In genomic region chr7:127614511-127614890, GRCm38 (mm10) we compare ENCODE assay signal across 9 mouse cellular contexts. TPM values are rescaled to one million over a fixed set of nuclear protein-coding genes. Genes with fewer than 3 reads are reported as not detected.
DNase-seq lines count a peak whose midpoint lies in the region; ATAC-seq and TF ChIP-seq lines count a peak whose summit lies in the region.
"Had no signal": no experiment of that assay in that cellular context is flagged by ENCODE, and none has a peak within 500 bp of the region (broad histone marks: within the 10 kb centered on the region; RNA-seq: fewer than 3 reads in every experiment).

No protein-coding gene starts in this region.

- H3K9me3 ChIP-seq in lung, postnatal 0 days (ENCODE audit: low read length): no peaks in the 10 kb centered on the region

- TF ChIP-seq EP300 in lung, postnatal 0 days (IDR thresholded peaks at IDR 0.05): no peak

- H3K27ac ChIP-seq in testis, adult 2 months (ENCODE audit: control insufficient read depth, insufficient read depth, low read depth, low read length): no peak overlapping the region
- H3K27ac ChIP-seq in brown adipose tissue, adult 24 weeks (replicated peaks; ENCODE audit: low read depth, low read length): peak overlapping the region; percentile 41
- peak overlapping the region; percentile 89 for H3K27ac ChIP-seq in lung, postnatal 0 days (ENCODE audit: low read length)

- no peak for TF ChIP-seq POLR2A in testis, adult 2 months (IDR thresholded peaks at IDR 0.05; ENCODE audit: control insufficient read depth, low read depth, low read length)

- H3K27me3 ChIP-seq in testis, adult 2 months (ENCODE audit: control insufficient read depth, insufficient read depth, low read length): no peaks in the 10 kb centered on the region
- H3K27me3 ChIP-seq in lung, postnatal 0 days (replicated peaks; ENCODE audit: insufficient read depth, low read length): no peaks in the 10 kb centered on the region

- WGBS in lung, postnatal 0 days: 0% methylated on average over 29 of the region's 44 CpGs

- peak overlapping the region; percentile 97 for H3K4me3 ChIP-seq in testis, adult 2 months (ENCODE audit: control insufficient read depth, low read depth, low read length)
- H3K4me3 ChIP-seq in brown adipose tissue, adult 24 weeks (ENCODE audit: insufficient read depth, low read depth, low read length): peak overlapping the region; percentile 95
- peak overlapping the region; percentile 96 for H3K4me3 ChIP-seq in lung, postnatal 0 days (ENCODE audit: low read depth, low read length)

- peaks cover 29% of the 10 kb centered on the region for H3K4me1 ChIP-seq in testis, adult 2 months (ENCODE audit: control insufficient read depth, insufficient read depth, low read length)
- peaks cover 7% of the 10 kb centered on the region; the same call in 1 of the 2 replicates for H3K4me1 ChIP-seq in brown adipose tissue, adult 24 weeks (ENCODE audit: control insufficient read depth, insufficient read depth, insufficient read length, low read length)
- H3K4me1 ChIP-seq in lung, postnatal 0 days (ENCODE audit: insufficient read depth, low read depth, low read length): peaks cover 3% of the 10 kb centered on the region; the same call in 1 of the 2 replicates

- no peak for DNase-seq in testis, postnatal 10 days (ENCODE audit: low spot score)
- peak; percentile 44 to 47 for DNase-seq in heart, adult 9 months (ENCODE audit: low spot score in 2 of 2)
- peak; percentile 61 to 69 for DNase-seq in kidney, adult 8-10 months
- DNase-seq in lung, postnatal 0 days (ENCODE audit: low spot score): peak; percentile 54
- peak; percentile 56 for DNase-seq in retina, embryonic 14.5 days (ENCODE audit: low spot score)
- no peak for DNase-seq in left cerebral cortex, postnatal 14 days (ENCODE audit: low spot score in 2 of 2)

- TF ChIP-seq CTCF in testis, adult 2 months (IDR thresholded peaks at IDR 0.05; ENCODE audit: control insufficient read depth, insufficient read depth, insufficient replicate concordance, low read depth, low read length): no peak
- TF ChIP-seq CTCF in lung, postnatal 0 days (IDR thresholded peaks at IDR 0.05): no peak

- peak; percentile 69 for ATAC-seq in lung, postnatal 0 days

- intact Hi-C loops in left cerebral cortex, postnatal 14 days (cut with DNase I): no loop called here

- peak overlapping the region; percentile 95 for H3K9ac ChIP-seq in lung, postnatal 0 days (replicated peaks; ENCODE audit: low read depth)

- peak overlapping the region; percentile 86 for H3K4me2 ChIP-seq in lung, postnatal 0 days (replicated peaks; ENCODE audit: low read depth, low read length)

- H3K36me3 ChIP-seq in testis, adult 2 months (ENCODE audit: control insufficient read depth, insufficient read depth, low read length): no peaks in the 10 kb centered on the region
- peaks cover 28% of the 10 kb centered on the region; the same call in 1 of the 2 replicates for H3K36me3 ChIP-seq in lung, postnatal 0 days (ENCODE audit: insufficient read depth, low read length)

RNA-seq across cellular contexts. Expression of gene Zfp629, which starts 1.1 kb away (rescaled TPM):
- 10.4 and 14.9 TPM in 2 replicates for polyA plus RNA-seq in testis, adult 2 months (2012; rRNA removed)
- 6.6 and 7.5 TPM in 2 replicates for polyA plus RNA-seq in brown adipose tissue, adult 24 weeks (2012; ENCODE audit: insufficient read depth, insufficient read length, missing spikeins)
- polyA plus RNA-seq in lung, postnatal 0 days (2015; fragmentation: Nextera tagmentation; extraction: Ambion mirVana): 5.2 and 6.0 TPM in 2 replicates
- 10 to 100 TPM; 24.1 to 25.7 TPM for total RNA-seq in left cerebral cortex, postnatal 14 days (2021)

RNA-seq across cellular contexts. Expression of gene Rnf40, which starts 25.9 kb away (rescaled TPM):
- 56.5 and 63.5 TPM in 2 replicates for polyA plus RNA-seq in testis, adult 2 months (2012; rRNA removed)
- 14.7 and 19.4 TPM in 2 replicates for polyA plus RNA-seq in brown adipose tissue, adult 24 weeks (2012; ENCODE audit: insufficient read depth, insufficient read length, missing spikeins)
- polyA plus RNA-seq in lung, postnatal 0 days (2015; fragmentation: Nextera tagmentation; extraction: Ambion mirVana): 25.9 and 27.1 TPM in 2 replicates
- total RNA-seq in left cerebral cortex, postnatal 14 days (2021): 10 to 100 TPM; 69.5 to 74.7 TPM

RNA-seq across cellular contexts. Expression of gene Ccdc189, which starts 26.1 kb away (rescaled TPM):
- 200 and 220 TPM in 2 replicates for polyA plus RNA-seq in testis, adult 2 months (2012; rRNA removed)
- 4.5 and 6.0 TPM in 2 replicates for polyA plus RNA-seq in brown adipose tissue, adult 24 weeks (2012; ENCODE audit: insufficient read depth, insufficient read length, missing spikeins)
- 28.8 and 29.5 TPM in 2 replicates for polyA plus RNA-seq in lung, postnatal 0 days (2015; fragmentation: Nextera tagmentation; extraction: Ambion mirVana)
- total RNA-seq in left cerebral cortex, postnatal 14 days (2021): 10 to 100 TPM in 1 of 2 experiments, 1 to 10 TPM in 1; 9.5 to 11.3 TPM

RNA-seq across cellular contexts. Expression of gene Phkg2, which starts 41.4 kb away (rescaled TPM):
- 1,776 and 1,820 TPM in 2 replicates for polyA plus RNA-seq in testis, adult 2 months (2012; rRNA removed)
- 15.9 and 17.1 TPM in 2 replicates for polyA plus RNA-seq in brown adipose tissue, adult 24 weeks (2012; ENCODE audit: insufficient read depth, insufficient read length, missing spikeins)
- 31.7 and 34.4 TPM in 2 replicates for polyA plus RNA-seq in lung, postnatal 0 days (2015; fragmentation: Nextera tagmentation; extraction: Ambion mirVana)
- 10 to 100 TPM; 71.5 to 75.9 TPM for total RNA-seq in left cerebral cortex, postnatal 14 days (2021)

RNA-seq across cellular contexts. Expression of gene Tmem265, which starts 53.3 kb away (rescaled TPM):
- polyA plus RNA-seq in testis, adult 2 months (2012; rRNA removed): 4.3 and 4.5 TPM in 2 replicates
- polyA plus RNA-seq in brown adipose tissue, adult 24 weeks (2012; ENCODE audit: insufficient read depth, insufficient read length, missing spikeins): 2.0 TPM in 1 of 2 replicates, not detected in the other
- polyA plus RNA-seq in lung, postnatal 0 days (2015; fragmentation: Nextera tagmentation; extraction: Ambion mirVana): 5.4 and 6.1 TPM in 2 replicates
- 1 to 10 TPM; 2.3 to 3.2 TPM for total RNA-seq in left cerebral cortex, postnatal 14 days (2021)
- total RNA-seq: gastrocnemius, adult 8-10 months had no signal

Comparison
In these comparisons a context has a peak if more than half of its experiments do, and no peak if none do; other contexts are left out.
1. DNase-seq: peak in heart, adult 9 months (2 of 2), kidney, adult 8-10 months (2 of 2), lung, postnatal 0 days (single experiment) and retina, embryonic 14.5 days (single experiment); none in testis, postnatal 10 days (single experiment) and left cerebral cortex, postnatal 14 days (0 of 2).
2. Peak in every context shown above with its lines, with median percentiles within 50 percentile points of each other: H3K4me3 ChIP-seq.